Mouse (Mus musculus): ENCODE data around the gene Gdap2. TPM values are rescaled to one million over a fixed set of nuclear protein-coding genes. Genes with fewer than 3 reads are reported as not detected.

Gdap2 gene
- polyA plus RNA-seq, 2 experiments, result 23.3 to 36.0 TPM

GRCm38 (mm10) chr3:100246286-100246825, 84.2 kb downstream of the Gdap2 start:
- Histone ChIP-seq H3K36me3 (ENCODE audit: control insufficient read depth, insufficient read depth, low read length) (no peaks in the 10 kb centered on the region), H3K9me3 (ENCODE audit: control insufficient read depth, low read length) (no peaks in the 10 kb centered on the region), H3K9ac (ENCODE audit: low read depth, low read length, severe bottlenecking) (no peak overlapping the region), H3K4me2 (replicated peaks; ENCODE audit: low read depth, low read length, severe bottlenecking) (no peak overlapping the region), H3K4me3 (replicated peaks; ENCODE audit: low read length) (no peak overlapping the region), H3K4me1 (ENCODE audit: control insufficient read depth, insufficient read depth, low read length) (no peaks in the 10 kb centered on the region), H3K27ac (replicated peaks; ENCODE audit: low read depth, low read length) (no peak overlapping the region), H3K27me3 (ENCODE audit: control insufficient read depth, insufficient read depth, low read length) (no peaks in the 10 kb centered on the region)
- no peak for TF ChIP-seq POLR2A (IDR thresholded peaks at IDR 0.05; ENCODE audit: borderline replicate concordance, extremely low read depth, insufficient read depth, insufficient read length)
- DNase-seq (ENCODE audit: low spot score) (no peak), ATAC-seq (ENCODE audit: low FRiP score, low read depth) (no peak)
- WGBS, result 64% methylated on average over 4 of the region's 4 CpGs

Other genes with a start within 250 kb of the Gdap2 start
- 27.6 and 41.8 TPM in 2 replicates for gene Wdr3, start within 50 bp of the Gdap2 start, polyA plus RNA-seq (2012; rRNA removed)
- gene Wdr3, start within 50 bp of the Gdap2 start, polyA plus RNA-seq (2014; fragmentation: Nextera tagmentation; extraction: Ambion mirVana), result 44.0 and 44.4 TPM in 2 replicates

Measured in limb, embryonic 14.5 days (tissue).